In genomic region chr7:35948794-35949193, GRCm38 (mm10) we compare ENCODE assay signal across 9 mouse cellular contexts.
A peak's percentile ranks its signal among the peaks of the same experiment; 100 is the strongest.
DNase-seq lines count a peak whose midpoint lies in the region; ATAC-seq and TF ChIP-seq lines count a peak whose summit lies in the region.
"Had no signal": no experiment of that assay in that cellular context is flagged by ENCODE, and none has a peak within 500 bp of the region (broad histone marks: within the 10 kb centered on the region; RNA-seq: fewer than 3 reads in every experiment).

No protein-coding gene starts in this region.

- DNase-seq in heart, adult 18-20 months: no peak
- DNase-seq in embryo, embryonic 10 days (ENCODE audit: low spot score): peak; percentile 52
- peak; percentile 11 for DNase-seq in forebrain, postnatal 0 days
- no peak for DNase-seq in right cerebral cortex, postnatal 10 days (ENCODE audit: low spot score in 2 of 2)
- no peak for DNase-seq in cerebellum, adult 8-10 months
- no peak for DNase-seq in urinary bladder, postnatal 14 days (ENCODE audit: low spot score)

- no peak overlapping the region for H3K9ac ChIP-seq in heart, embryonic 15.5 days
- H3K9ac ChIP-seq in forebrain, postnatal 0 days: no peak overlapping the region
- H3K9ac ChIP-seq in limb, embryonic 15.5 days: no peak overlapping the region

- H3K9me3 ChIP-seq in heart, embryonic 15.5 days (replicated peaks): no peaks in the 10 kb centered on the region
- H3K9me3 ChIP-seq in forebrain, postnatal 0 days (ENCODE audit: low read length): no peaks in the 10 kb centered on the region
- H3K9me3 ChIP-seq in limb, embryonic 15.5 days: no peaks in the 10 kb centered on the region

- no peak overlapping the region for H3K4me3 ChIP-seq in heart, embryonic 15.5 days
- H3K4me3 ChIP-seq in forebrain, postnatal 0 days (ENCODE audit: low read depth, low read length): no peak overlapping the region
- no peak overlapping the region for H3K4me3 ChIP-seq in limb, embryonic 15.5 days
- H3K4me3 ChIP-seq: layer of hippocampus, adult 2 months had no signal

- peak overlapping the region; percentile 53 for H3K4me2 ChIP-seq in heart, embryonic 15.5 days
- H3K4me2 ChIP-seq in forebrain, postnatal 0 days (ENCODE audit: low read depth): peak overlapping the region; percentile 23
- peak overlapping the region; percentile 33; the same call in 1 of the 2 replicates for H3K4me2 ChIP-seq in limb, embryonic 15.5 days

- no peak for TF ChIP-seq CTCF in forebrain, postnatal 0 days (IDR thresholded peaks at IDR 0.05; ENCODE audit: low read depth)

- H3K27me3 ChIP-seq in heart, embryonic 15.5 days: no peaks in the 10 kb centered on the region
- no peaks in the 10 kb centered on the region for H3K27me3 ChIP-seq in forebrain, postnatal 0 days (ENCODE audit: insufficient read depth, low read length)
- H3K27me3 ChIP-seq in limb, embryonic 15.5 days: no peaks in the 10 kb centered on the region

- WGBS in heart, embryonic 15.5 days: 25% methylated on average over 6 of the region's 6 CpGs
- WGBS in forebrain, postnatal 0 days: 5% methylated on average over 6 of the region's 6 CpGs
- WGBS in limb, embryonic 15.5 days: 10% methylated on average over 6 of the region's 6 CpGs

- no peaks in the 10 kb centered on the region for H3K36me3 ChIP-seq in heart, embryonic 15.5 days
- H3K36me3 ChIP-seq in forebrain, postnatal 0 days (ENCODE audit: insufficient read depth): no peaks in the 10 kb centered on the region
- H3K36me3 ChIP-seq in limb, embryonic 15.5 days: no peaks in the 10 kb centered on the region

- H3K4me1 ChIP-seq in heart, embryonic 15.5 days (replicated peaks): peaks cover 9% of the 10 kb centered on the region
- peaks cover 5% of the 10 kb centered on the region for H3K4me1 ChIP-seq in forebrain, postnatal 0 days (ENCODE audit: insufficient read depth)
- H3K4me1 ChIP-seq in limb, embryonic 15.5 days: peaks cover 6% of the 10 kb centered on the region; the same call in 1 of the 2 replicates

- ATAC-seq in heart, embryonic 15.5 days (replicated peaks; ENCODE audit: insufficient number of reproducible peaks, insufficient read depth, low FRiP score, low read depth): no peak
- no peak for ATAC-seq in forebrain, postnatal 0 days
- ATAC-seq in limb, embryonic 15.5 days (ENCODE audit: insufficient number of reproducible peaks, low FRiP score, low TSS enrichment, low read depth): no peak

- H3K27ac ChIP-seq in heart, embryonic 15.5 days: no peak overlapping the region
- no peak overlapping the region for H3K27ac ChIP-seq in forebrain, postnatal 0 days (ENCODE audit: low read depth, low read length)
- no peak overlapping the region for H3K27ac ChIP-seq in limb, embryonic 15.5 days
- H3K27ac ChIP-seq: layer of hippocampus, adult 2 months had no signal

Comparison
In these comparisons a context has a peak if more than half of its experiments do, and no peak if none do; other contexts are left out.
1. DNase-seq: peak in embryo, embryonic 10 days (single experiment) and forebrain, postnatal 0 days (single experiment); none in heart, adult 18-20 months (0 of 2), right cerebral cortex, postnatal 10 days (0 of 2), cerebellum, adult 8-10 months (single experiment) and urinary bladder, postnatal 14 days (single experiment).
2. Peak in every context shown above with its lines, with median percentiles within 50 percentile points of each other: H3K4me2 ChIP-seq.